Mouse (Mus musculus): Measurements from ENCODE around the gene Lekr1.
"Not testable (repeated sequence)": the region's sequence is repeated elsewhere in the genome, so short reads cannot be mapped to it uniquely, and the experiment has no call there.

The Lekr1 gene

DNA sequence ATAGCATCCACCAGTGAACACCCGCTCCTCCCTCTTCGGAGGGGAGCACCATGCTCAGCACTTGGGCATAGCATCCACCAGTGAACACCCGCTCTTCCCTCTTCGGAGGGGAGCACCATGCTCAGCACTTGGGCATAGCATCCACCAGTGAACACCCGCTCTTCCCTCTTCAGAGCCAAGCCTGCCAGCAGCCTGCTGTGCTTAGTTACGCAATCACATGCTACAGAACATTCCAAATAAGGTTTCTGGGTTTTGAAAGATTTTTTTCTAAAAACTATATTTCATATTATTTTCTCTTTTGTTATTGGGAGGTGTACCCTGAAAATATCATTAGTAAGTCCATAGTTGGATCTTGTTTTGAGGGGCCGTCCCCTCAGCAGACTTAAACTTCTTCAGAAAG is 103.6 kb downstream of the Lekr1 start:
- not testable (repeated sequence) for DNase-seq

- DNase-seq: no peak
These were observed 107.9 kb downstream of the Lekr1 start for GRCm38 (mm10) chr3:65773910-65774309.

DNA sequence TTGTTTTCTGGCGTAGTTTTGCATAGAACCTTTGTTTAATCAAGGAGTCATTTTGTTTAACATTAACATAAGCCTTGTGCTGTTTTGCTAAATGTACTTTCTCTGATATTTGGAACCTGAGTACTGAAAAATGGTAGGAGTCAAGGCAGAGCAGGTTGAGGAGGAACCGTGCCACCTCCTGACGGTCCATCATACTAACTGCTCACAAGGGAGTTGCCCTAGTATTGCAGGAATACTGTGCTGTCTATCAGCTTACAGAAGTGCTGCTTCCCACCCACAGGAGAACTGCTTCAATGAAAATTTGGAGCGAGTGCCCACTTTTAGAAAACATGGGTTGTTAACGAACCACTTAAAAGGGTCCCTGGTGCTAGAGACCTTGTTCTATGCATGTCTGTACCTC is 109.1 kb downstream of the Lekr1 start:
- DNase-seq: no peak

- DNase-seq: no peak
These were observed 116.2 kb downstream of the Lekr1 start for GRCm38 (mm10) chr3:65782246-65782645.

GRCm38 (mm10) chr3:65790076-65790685 is 124.2 kb downstream of the Lekr1 start:
- DNase-seq: no peak

GRCm38 (mm10) chr3:65793561-65793960 is 127.5 kb downstream of the Lekr1 start:
- no peak for DNase-seq

GRCm38 (mm10) chr3:65794711-65795110 is 128.7 kb downstream of the Lekr1 start:
- no peak for DNase-seq

DNA sequence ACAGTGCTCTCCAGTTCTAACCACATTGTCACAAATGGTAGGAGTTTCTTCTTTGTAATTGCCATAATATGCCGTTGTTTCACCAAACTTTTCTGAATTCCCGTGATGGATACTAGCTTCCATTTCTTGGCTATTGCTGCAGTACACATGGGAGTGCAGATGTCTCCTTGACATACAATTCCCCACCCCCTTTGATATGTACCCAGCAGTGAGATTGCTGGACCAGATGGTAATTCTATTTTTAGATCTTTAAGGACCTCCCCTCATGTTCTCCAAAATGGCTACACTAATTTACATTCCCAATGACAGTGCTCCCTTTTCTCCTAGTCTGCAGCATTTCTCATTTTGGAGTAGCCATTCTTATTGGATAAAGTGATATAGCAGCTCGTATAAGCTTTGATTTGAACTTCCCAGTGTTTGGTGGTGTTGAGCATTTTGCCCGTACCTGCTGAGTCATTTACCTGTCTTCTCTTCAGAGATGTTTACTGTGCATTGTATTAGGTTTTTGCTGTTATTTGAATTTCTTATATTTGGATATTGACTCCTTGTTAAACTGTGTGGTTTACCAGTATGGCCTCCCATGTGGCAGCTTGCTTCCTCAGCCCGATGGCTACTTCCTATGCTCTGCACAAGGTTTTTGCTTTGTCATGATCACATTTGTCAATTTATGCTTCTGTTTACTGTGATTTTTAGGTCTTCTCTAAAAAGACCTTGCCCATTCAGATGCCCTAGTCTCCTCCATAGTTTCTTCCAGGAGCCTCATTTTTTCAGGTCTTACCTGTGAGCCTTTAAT is 131.5 kb downstream of the Lekr1 start:
- DNase-seq: no peak

DNA sequence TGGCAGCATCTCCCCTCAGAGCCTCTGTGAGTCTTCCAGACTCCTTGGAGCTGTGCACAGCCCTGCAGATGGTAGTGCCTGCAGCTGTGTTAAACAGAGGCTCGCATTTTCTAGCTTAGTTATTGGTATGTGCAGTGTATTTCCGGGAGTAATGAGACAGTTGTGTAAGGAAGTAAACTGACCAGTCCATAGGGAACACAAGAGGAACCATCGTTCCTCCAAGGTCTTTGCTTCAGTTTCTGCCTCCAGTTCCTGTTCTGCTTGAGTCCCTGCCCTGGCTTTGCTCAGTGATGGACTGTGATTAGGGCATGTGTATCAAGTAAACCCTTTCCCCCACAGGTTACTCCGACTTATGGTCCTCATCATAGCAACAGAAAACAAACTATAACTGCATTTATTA is 134.9 kb downstream of the Lekr1 start:
- DNase-seq: no peak

DNA sequence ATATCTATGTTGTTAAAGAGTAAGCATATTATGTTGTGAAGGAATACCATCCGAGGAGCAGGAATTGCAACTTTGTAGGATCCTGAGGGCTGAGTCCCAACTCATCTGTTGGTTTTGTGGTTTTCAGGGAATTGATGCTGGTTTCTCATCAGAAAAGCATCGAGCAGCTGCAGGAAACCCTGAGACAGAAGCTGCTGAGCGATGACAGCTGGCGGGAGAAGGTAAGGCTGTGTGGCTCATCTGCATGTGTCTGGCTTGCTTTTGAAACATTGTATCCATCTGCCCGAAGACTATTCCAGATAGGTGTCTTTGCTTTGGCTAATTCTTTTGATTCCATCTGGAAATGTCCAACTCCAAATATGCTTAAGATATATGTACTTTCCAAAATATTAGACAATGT is 136.2 kb downstream of the Lekr1 start:
- no peak for DNase-seq

DNA sequence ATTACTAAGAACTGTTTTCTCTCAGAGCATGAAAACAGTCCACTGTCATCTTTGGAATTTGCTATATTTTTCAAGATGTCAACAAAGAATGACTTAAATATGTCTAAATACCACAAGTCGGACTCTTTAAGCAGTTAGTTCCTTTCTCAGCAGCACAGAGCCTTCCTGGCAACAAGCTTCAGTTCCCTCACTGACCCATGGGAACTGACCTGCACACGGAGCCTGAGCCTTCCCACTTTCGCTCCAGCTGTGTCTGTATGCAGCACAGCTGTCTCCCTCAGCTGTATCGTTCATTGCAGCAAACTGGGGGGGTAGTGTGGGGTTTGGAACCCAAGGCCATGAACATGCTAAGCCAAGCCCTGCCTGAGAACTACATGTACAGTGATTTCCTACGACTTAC is 136.8 kb downstream of the Lekr1 start:
- no peak for DNase-seq

DNA sequence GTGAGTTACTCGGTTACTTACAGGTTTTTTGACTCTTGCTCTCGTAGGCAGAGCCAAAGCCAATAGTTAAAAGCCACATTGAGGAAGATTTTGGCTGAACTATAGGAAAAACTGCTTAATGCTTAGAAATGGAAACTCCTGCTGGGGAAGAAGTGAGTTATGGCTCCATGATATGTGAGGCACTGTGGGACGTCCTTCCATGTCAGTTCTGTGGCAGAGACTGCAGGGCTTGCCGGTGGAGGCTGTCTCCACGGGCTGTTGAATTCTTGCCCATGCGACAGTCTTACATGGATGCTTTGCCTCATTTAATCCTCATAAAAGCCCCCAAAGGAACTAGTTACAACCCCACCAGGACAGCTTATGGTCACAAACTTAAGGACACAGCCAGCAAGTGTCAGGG is 148.9 kb downstream of the Lekr1 start:
- DNase-seq: no peak

DNA sequence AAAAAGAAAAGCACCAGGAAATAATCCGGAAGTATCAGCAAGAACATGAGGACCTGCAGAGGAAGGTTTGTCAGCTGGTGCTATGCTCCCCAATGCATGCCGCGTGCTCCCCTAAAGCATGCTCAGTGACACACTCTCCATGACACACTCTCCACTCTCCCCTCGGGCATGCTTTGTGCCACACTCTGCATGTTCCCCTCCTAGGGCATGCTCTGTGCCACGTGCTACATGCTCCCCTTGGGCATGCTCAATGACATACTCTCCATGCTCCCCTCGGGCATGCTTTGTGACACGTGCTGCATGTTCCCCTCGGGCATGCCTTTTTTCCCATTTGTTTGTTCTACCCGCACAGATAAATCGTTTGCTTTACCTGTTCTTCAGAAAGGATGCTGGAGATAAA is 150.0 kb downstream of the Lekr1 start:
- DNase-seq: no peak

DNA sequence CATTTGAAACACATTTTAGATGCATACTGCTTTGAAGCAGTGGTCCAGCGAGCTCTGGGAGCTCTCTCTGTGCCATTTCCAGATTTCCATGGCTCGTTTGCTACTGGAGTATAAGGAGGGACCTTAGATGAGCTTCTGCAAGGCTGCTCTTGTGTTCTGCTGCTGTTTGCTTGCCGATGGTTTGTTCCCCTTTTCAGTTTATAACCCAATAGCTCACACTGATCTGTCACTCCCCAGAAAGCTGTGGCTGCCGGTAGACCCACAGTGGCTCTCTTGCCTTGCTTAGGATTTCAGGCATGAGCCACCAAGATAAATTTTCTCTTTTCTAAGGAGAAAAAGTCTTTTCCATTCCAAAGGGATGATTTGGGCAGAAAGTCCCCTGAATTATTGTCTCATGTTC is 152.6 kb downstream of the Lekr1 start:
- DNase-seq: no peak

- no peak for DNase-seq
These were observed 153.8 kb downstream of the Lekr1 start for GRCm38 (mm10) chr3:65819841-65820240.

- DNase-seq: no peak
These were observed 158.9 kb downstream of the Lekr1 start for GRCm38 (mm10) chr3:65824886-65825285.

DNA sequence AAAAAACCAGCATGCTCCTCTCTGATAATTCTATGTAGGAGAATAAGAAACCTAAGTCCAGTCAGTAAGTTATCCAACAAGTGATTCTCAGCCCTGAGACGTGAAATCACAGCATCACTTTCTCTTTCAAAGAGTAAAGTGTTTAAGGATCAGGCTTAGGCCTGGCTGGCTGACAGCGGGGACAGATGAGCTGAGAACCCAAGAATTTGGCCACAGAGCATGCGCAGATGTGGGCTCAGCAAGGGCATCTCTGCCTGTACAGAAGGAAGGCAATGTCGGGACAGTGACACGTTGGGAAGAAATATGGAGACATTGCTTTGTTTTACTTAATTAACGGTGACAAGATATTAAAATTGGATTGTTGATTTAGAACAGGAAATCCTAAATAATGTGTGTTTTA is 160.7 kb downstream of the Lekr1 start:
- DNase-seq: no peak

DNA sequence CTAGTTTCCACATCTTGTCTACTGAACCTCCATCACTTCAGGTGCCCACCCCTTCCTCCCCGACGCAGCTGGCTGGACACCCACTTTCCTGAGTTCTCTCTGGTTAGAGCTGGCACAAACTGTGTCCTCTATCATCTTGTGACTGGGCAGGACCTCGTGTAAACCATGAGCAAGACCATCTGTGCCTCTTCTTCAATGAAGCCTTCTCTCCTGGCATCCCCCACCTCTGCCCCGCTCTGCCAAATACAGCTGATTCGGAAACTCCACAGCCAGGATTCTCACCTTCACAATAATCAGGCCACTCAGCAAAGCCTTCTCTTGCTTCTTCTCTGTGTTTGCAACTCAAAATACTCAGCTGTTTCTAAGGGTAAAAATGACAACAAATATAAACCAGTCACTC is 161.4 kb downstream of the Lekr1 start:
- no peak for DNase-seq

DNA sequence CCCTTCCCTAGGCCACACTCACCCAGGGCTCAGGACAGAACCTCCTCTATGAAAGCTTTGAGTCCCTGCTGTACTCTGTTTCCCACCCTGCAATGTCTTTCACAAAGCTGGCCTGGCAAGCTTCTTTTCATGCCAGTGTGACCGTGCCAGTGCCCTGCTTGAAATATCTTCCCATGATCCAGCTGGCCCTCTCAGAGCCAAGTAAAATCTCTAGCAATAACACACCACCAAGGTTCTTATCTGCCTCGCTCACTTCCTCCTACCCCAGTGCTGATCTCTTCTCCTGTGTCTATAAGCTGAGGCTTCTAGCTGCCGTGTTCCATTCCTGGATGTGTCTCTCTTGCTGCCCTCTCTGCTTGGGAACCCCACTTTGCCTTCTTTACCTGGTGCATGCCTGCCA is 162.0 kb downstream of the Lekr1 start:
- DNase-seq: no peak

GRCm38 (mm10) chr3:65829230-65829629 is 163.2 kb downstream of the Lekr1 start:
- peak; percentile 55 for DNase-seq

DNA sequence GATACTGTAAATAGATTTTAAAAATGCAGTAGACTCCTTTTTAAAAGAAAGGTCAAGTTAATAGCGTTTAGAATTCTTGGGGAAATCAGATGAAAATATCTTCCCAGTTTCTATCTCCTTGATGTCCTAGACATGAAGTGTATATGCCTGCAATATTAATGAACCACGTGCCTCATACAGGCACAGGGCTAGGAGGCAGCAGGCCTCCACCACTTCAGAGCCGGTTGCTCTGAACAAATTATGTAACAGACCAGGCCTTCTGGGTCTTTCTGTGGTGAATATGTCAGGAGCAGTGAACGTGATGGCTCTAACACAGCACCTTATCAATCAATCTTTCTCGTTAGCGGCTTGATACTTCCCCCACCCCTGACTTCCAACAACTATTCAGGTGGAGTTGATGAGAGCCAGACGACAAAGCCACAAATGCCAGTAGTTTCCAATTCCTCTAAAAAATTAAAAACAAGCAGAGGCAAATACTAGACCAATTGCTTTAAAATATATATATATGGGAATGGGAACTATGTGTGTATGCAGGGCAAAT is 164.0 kb downstream of the Lekr1 start:
- DNase-seq: no peak

GRCm38 (mm10) chr3:65830801-65831200 is 164.8 kb downstream of the Lekr1 start:
- DNase-seq: no peak

- DNase-seq: no peak
These were observed 166.4 kb downstream of the Lekr1 start for GRCm38 (mm10) chr3:65832398-65832797.

- DNase-seq: no peak
These were observed 170.4 kb downstream of the Lekr1 start for GRCm38 (mm10) chr3:65836435-65836834.

GRCm38 (mm10) chr3:65839664-65840063 is 173.6 kb downstream of the Lekr1 start:
- DNase-seq: no peak

Measured in right cerebral cortex, postnatal 14 days (tissue).